Comparison of ENCODE assay signal across 15 mouse cellular contexts in genomic region chr9:89802658-89803057, GRCm38 (mm10).
DNase-seq lines count a peak whose midpoint lies in the region; ATAC-seq lines count a peak whose summit lies in the region.
"Had no signal": no experiment of that assay in that cellular context is flagged by ENCODE, and none has a peak within 500 bp of the region (broad histone marks: within the 10 kb centered on the region; RNA-seq: fewer than 3 reads in every experiment).

No protein-coding gene starts in this region.

- H3K36me3 ChIP-seq in forebrain, embryonic 14.5 days (ENCODE audit: control insufficient read depth, insufficient read depth, low read length) = no peaks in the 10 kb centered on the region
- no peaks in the 10 kb centered on the region for H3K36me3 ChIP-seq in forebrain, embryonic 15.5 days
- no peaks in the 10 kb centered on the region for H3K36me3 ChIP-seq in heart, embryonic 15.5 days
- H3K36me3 ChIP-seq: limb, embryonic 10.5 days had no signal

- H3K27me3 ChIP-seq in forebrain, embryonic 14.5 days (replicated peaks; ENCODE audit: control insufficient read depth, insufficient read depth, low read length) = no peaks in the 10 kb centered on the region
- H3K27me3 ChIP-seq in forebrain, embryonic 15.5 days = no peaks in the 10 kb centered on the region
- no peaks in the 10 kb centered on the region for H3K27me3 ChIP-seq in heart, embryonic 15.5 days

- H3K4me2 ChIP-seq in forebrain, embryonic 14.5 days (ENCODE audit: low read length) = no peak overlapping the region
- H3K4me2 ChIP-seq in forebrain, embryonic 15.5 days (replicated peaks) = no peak overlapping the region
- peak overlapping the region; percentile 22 for H3K4me2 ChIP-seq in heart, embryonic 15.5 days

- WGBS in forebrain, embryonic 14.5 days = 67% methylated on average over 10 of the region's 10 CpGs
- WGBS in forebrain, embryonic 15.5 days = 73% methylated on average over 10 of the region's 10 CpGs
- WGBS in heart, embryonic 15.5 days = 49% methylated on average over 10 of the region's 10 CpGs

- no peak overlapping the region for H3K4me3 ChIP-seq in forebrain, embryonic 14.5 days (ENCODE audit: low read depth, low read length)
- H3K4me3 ChIP-seq in forebrain, embryonic 15.5 days = no peak overlapping the region
- H3K4me3 ChIP-seq in heart, embryonic 15.5 days = 0 out of 2 replicates have a peak overlapping the region, but pooled peaks have one; percentile 2
- H3K4me3 ChIP-seq: heart, adult 2 months; limb, embryonic 10.5 days; myocyte had no signal

- no peak overlapping the region for H3K27ac ChIP-seq in forebrain, embryonic 14.5 days (ENCODE audit: low read depth, low read length)
- H3K27ac ChIP-seq in forebrain, embryonic 15.5 days (replicated peaks) = no peak overlapping the region
- H3K27ac ChIP-seq in heart, embryonic 15.5 days = no peak overlapping the region
- H3K27ac ChIP-seq: heart, adult 2 months; limb, embryonic 10.5 days had no signal

- no peak overlapping the region for H3K9ac ChIP-seq in forebrain, embryonic 14.5 days (ENCODE audit: low read length)
- H3K9ac ChIP-seq in forebrain, embryonic 15.5 days (replicated peaks) = no peak overlapping the region
- H3K9ac ChIP-seq in heart, embryonic 15.5 days = no peak overlapping the region
- H3K9ac ChIP-seq: liver, postnatal 0 days had no signal

- DNase-seq in forebrain, embryonic 14.5 days (ENCODE audit: low spot score) = peak; percentile 10
- peak; percentile 39 to 40 for DNase-seq in kidney, postnatal 4 days
- DNase-seq in kidney, adult 18-20 months = no peak
- peak; percentile 36 for DNase-seq in Muller cell, postnatal 12 days (ENCODE audit: inconsistent ontology term)
- DNase-seq in layer of hippocampus, adult 18-20 months (ENCODE audit: low spot score in 2 of 2) = no peak
- DNase-seq: adrenal gland, postnatal 10 days; B cell, adult 2 months; liver, postnatal 0 days had no signal

- H3K9me3 ChIP-seq in forebrain, embryonic 14.5 days (replicated peaks; ENCODE audit: control insufficient read depth, low read length) = no peaks in the 10 kb centered on the region
- no peaks in the 10 kb centered on the region for H3K9me3 ChIP-seq in forebrain, embryonic 15.5 days
- H3K9me3 ChIP-seq in heart, embryonic 15.5 days (replicated peaks) = no peaks in the 10 kb centered on the region
- H3K9me3 ChIP-seq: limb, embryonic 10.5 days had no signal

- H3K4me1 ChIP-seq in forebrain, embryonic 14.5 days (ENCODE audit: control insufficient read depth, insufficient read depth, low read length) = no peaks in the 10 kb centered on the region
- no peaks in the 10 kb centered on the region for H3K4me1 ChIP-seq in forebrain, embryonic 15.5 days
- H3K4me1 ChIP-seq in heart, embryonic 15.5 days (replicated peaks) = no peaks in the 10 kb centered on the region

- no peak for ATAC-seq in forebrain, embryonic 14.5 days
- ATAC-seq in forebrain, embryonic 15.5 days (replicated peaks) = no peak
- ATAC-seq in heart, embryonic 15.5 days (replicated peaks; ENCODE audit: insufficient number of reproducible peaks, insufficient read depth, low FRiP score, low read depth) = no peak
- ATAC-seq in activated CD4-positive, CD25-positive, alpha-beta regulatory T cell, adult 4 months = no peak
- ATAC-seq: forebrain, embryonic 16.5 days; liver, postnatal 0 days had no signal

Comparison
In these comparisons a context has a peak if more than half of its experiments do, and no peak if none do; other contexts are left out.
1. DNase-seq: peak in forebrain, embryonic 14.5 days (single experiment), kidney, postnatal 4 days (2 of 2) and Muller cell, postnatal 12 days (single experiment); none in kidney, adult 18-20 months (single experiment) and layer of hippocampus, adult 18-20 months (0 of 2).